29 mouse cellular contexts compared by ENCODE assay signal in genomic region chr10:23332768-23333167, GRCm38 (mm10).
"Had no signal": no experiment of that assay in that cellular context is flagged by ENCODE, and none has a peak within 500 bp of the region (broad histone marks: within the 10 kb centered on the region; RNA-seq: fewer than 3 reads in every experiment).

No protein-coding gene starts in this region.

- DNase-seq: left cerebral cortex, postnatal 4 days; liver; liver, embryonic 13.5 days; liver, postnatal 0 days; lung, adult 18-20 months; lung, adult 2 months; lung, embryonic 14.5 days; lung, postnatal 10 days; lung, postnatal 14 days; lung, postnatal 36 days; lung, postnatal 4 days; midbrain, embryonic 14.5 days had no signal

- H3K9ac ChIP-seq: limb, embryonic 12.5 days; limb, embryonic 15.5 days; liver, embryonic 12.5 days; liver, embryonic 13.5 days; liver, embryonic 14.5 days; liver, embryonic 15.5 days; liver, postnatal 0 days; lung, embryonic 14.5 days; lung, embryonic 15.5 days; midbrain, embryonic 12.5 days; midbrain, embryonic 15.5 days; neural tube, embryonic 12.5 days had no signal

- H3K4me2 ChIP-seq: limb, embryonic 12.5 days; limb, embryonic 15.5 days; liver, embryonic 11.5 days; liver, embryonic 12.5 days; liver, embryonic 13.5 days; liver, embryonic 15.5 days; lung, embryonic 14.5 days; lung, embryonic 15.5 days; midbrain, embryonic 12.5 days; midbrain, embryonic 15.5 days; neural tube, embryonic 12.5 days had no signal

- H3K4me1 ChIP-seq: liver, embryonic 12.5 days; liver, embryonic 13.5 days; liver, embryonic 15.5 days; lung, embryonic 15.5 days; megakaryocyte, embryonic 14.5 days; midbrain, embryonic 15.5 days; neural tube, embryonic 12.5 days had no signal

- H3K27ac ChIP-seq: left cerebral cortex, adult 2 months; limb, embryonic 12.5 days; limb, embryonic 15.5 days; liver, embryonic 12.5 days; liver, embryonic 13.5 days; liver, embryonic 14.5 days; liver, embryonic 15.5 days; lung, embryonic 15.5 days; macrophage; midbrain, embryonic 10.5 days; midbrain, embryonic 12.5 days; midbrain, embryonic 15.5 days; neural tube, embryonic 12.5 days had no signal

- ATAC-seq: liver, embryonic 12.5 days; liver, postnatal 0 days; lung, postnatal 0 days; midbrain, embryonic 15.5 days; midbrain, embryonic 16.5 days had no signal

- H3K9me3 ChIP-seq: limb, embryonic 12.5 days; limb, embryonic 15.5 days; liver, embryonic 12.5 days; liver, embryonic 13.5 days; liver, embryonic 15.5 days; lung, embryonic 15.5 days; midbrain, embryonic 10.5 days; midbrain, embryonic 12.5 days; midbrain, embryonic 15.5 days; neural tube, embryonic 12.5 days had no signal

- H3K27me3 ChIP-seq: limb, embryonic 12.5 days; limb, embryonic 15.5 days; liver, embryonic 12.5 days; liver, embryonic 13.5 days; liver, embryonic 15.5 days; lung, embryonic 15.5 days; megakaryocyte, embryonic 14.5 days; midbrain, embryonic 12.5 days; midbrain, embryonic 15.5 days; neural tube, embryonic 12.5 days had no signal

- H3K4me3 ChIP-seq: left cerebral cortex, adult 2 months; limb, embryonic 12.5 days; limb, embryonic 15.5 days; liver, embryonic 12.5 days; liver, embryonic 13.5 days; liver, embryonic 15.5 days; lung, embryonic 15.5 days; megakaryocyte, embryonic 14.5 days; midbrain, embryonic 10.5 days; midbrain, embryonic 12.5 days; midbrain, embryonic 15.5 days; myocyte; neural tube, embryonic 12.5 days had no signal

- H3K36me3 ChIP-seq: limb, embryonic 12.5 days; limb, embryonic 15.5 days; liver, embryonic 12.5 days; liver, embryonic 13.5 days; liver, embryonic 15.5 days; lung, embryonic 15.5 days; midbrain, embryonic 10.5 days; midbrain, embryonic 12.5 days; midbrain, embryonic 15.5 days; neural tube, embryonic 12.5 days had no signal
